Mouse (Mus musculus): ENCODE measurements at regions not wholly inside any gene's neighbourhood (a gene's known extent, or its start where the extent isn't known, plus 50 kb on each side); places are given as distances from the start of the nearest gene placed in this dataset.

GRCm38 (mm10) chr4:143001486-143001885 is 211.3 kb downstream of the Prdm2 start:
- TF ChIP-seq ELF1 (IDR thresholded peaks at IDR 0.05; ENCODE audit: low read depth, low read length), result no peak
- no peak for TF ChIP-seq NELFE (IDR thresholded peaks at IDR 0.05; ENCODE audit: low read depth, low read length)
- no peak for TF ChIP-seq USF1 (IDR thresholded peaks at IDR 0.05; ENCODE audit: low read depth, low read length)
- TF ChIP-seq EP300 (IDR thresholded peaks at IDR 0.05; ENCODE audit: low read length), result no peak
- TF ChIP-seq E2F4 (IDR thresholded peaks at IDR 0.05; ENCODE audit: insufficient replicate concordance, low read depth, low read length), result no peak
- no peak for TF ChIP-seq TCF12 (IDR thresholded peaks at IDR 0.05; ENCODE audit: low read depth, low read length)
- no peak for TF ChIP-seq CTCF (conservative IDR thresholded peaks at IDR 0.05 in 1 of 2, IDR thresholded peaks at IDR 0.05 in 1 of 2; ENCODE audit: low read depth in 2 of 2, low read length in 2 of 2)
- TF ChIP-seq POLR2A (IDR thresholded peaks at IDR 0.05; ENCODE audit: low read depth, low read length), result no peak
- no peak for TF ChIP-seq RAD21 (IDR thresholded peaks at IDR 0.05; ENCODE audit: low read depth, low read length)
- no peak for TF ChIP-seq SIN3A (IDR thresholded peaks at IDR 0.05; ENCODE audit: low read length)
- TF ChIP-seq POLR2AphosphoS2 (IDR thresholded peaks at IDR 0.05; ENCODE audit: low read depth, low read length), result no peak
- no peak for TF ChIP-seq TBP (conservative IDR thresholded peaks at IDR 0.05; ENCODE audit: low read depth, low read length)
- TF ChIP-seq GABPA (IDR thresholded peaks at IDR 0.05; ENCODE audit: insufficient replicate concordance, low read depth, low read length), result no peak
- no peak for TF ChIP-seq ETS1 (conservative IDR thresholded peaks at IDR 0.05; ENCODE audit: low read depth, low read length)

All from CH12.LX (cell line).